Mouse (Mus musculus): ENCODE measurements at regions not wholly inside any gene's neighbourhood (a gene's known extent, or its start where the extent isn't known, plus 50 kb on each side); places are given as distances from the start of the nearest gene placed in this dataset.

- no peak for ATAC-seq
Measured at GRCm38 (mm10) chr13:112237917-112238316, 50.3 kb upstream of the Ankrd55 start.

Measured in CD4-positive, CD25-positive, alpha-beta regulatory T cell, adult 4 months (primary cell).